Mouse (Mus musculus): ENCODE results near the gene Pcdh19.

- TF ChIP-seq POLR2A (IDR thresholded peaks at IDR 0.05; ENCODE audit: insufficient read length, low read depth), result no peak
- no peak for TF ChIP-seq CEBPB (IDR thresholded peaks at IDR 0.05; ENCODE audit: insufficient read depth, poor library complexity, severe bottlenecking)
- no peak for TF ChIP-seq MYOD1 (IDR thresholded peaks at IDR 0.05; ENCODE audit: control insufficient read depth in 1 of 3, insufficient read length in 2 of 3, low read depth in 2 of 3)
- no peak for TF ChIP-seq MAX (IDR thresholded peaks at IDR 0.05; ENCODE audit: low read depth)
- no peak for TF ChIP-seq POLR2AphosphoS2 (IDR thresholded peaks at IDR 0.05; ENCODE audit: insufficient read length, low read depth)
- no peak for TF ChIP-seq TCF12 (IDR thresholded peaks at IDR 0.05; ENCODE audit: insufficient read depth, poor library complexity, severe bottlenecking)
- no peak for TF ChIP-seq REST (IDR thresholded peaks at IDR 0.05; ENCODE audit: insufficient read depth, insufficient read length)
Observed at GRCm38 (mm10) chrX:133639445-133639844, 49.3 kb downstream of the Pcdh19 start.
